Mouse (Mus musculus): Measurements from ENCODE around the gene Tomt. TPM values are rescaled to one million over a fixed set of nuclear protein-coding genes. Genes with fewer than 3 reads are reported as not detected.
"Not testable (repeated sequence)": the region's sequence is repeated elsewhere in the genome, so short reads cannot be mapped to it uniquely, and the experiment has no call there.

The Tomt gene
- total RNA-seq (2021): not detected
- long read RNA-seq: 0 reads

- no peak for DNase-seq (ENCODE audit: low spot score in 2 of 2)
These were observed at the start of gene Tomt for GRCm38 (mm10) chr7:101906287-101906681. TSS of gene Tomt (minus strand) at chr7:101906359.

DNA sequence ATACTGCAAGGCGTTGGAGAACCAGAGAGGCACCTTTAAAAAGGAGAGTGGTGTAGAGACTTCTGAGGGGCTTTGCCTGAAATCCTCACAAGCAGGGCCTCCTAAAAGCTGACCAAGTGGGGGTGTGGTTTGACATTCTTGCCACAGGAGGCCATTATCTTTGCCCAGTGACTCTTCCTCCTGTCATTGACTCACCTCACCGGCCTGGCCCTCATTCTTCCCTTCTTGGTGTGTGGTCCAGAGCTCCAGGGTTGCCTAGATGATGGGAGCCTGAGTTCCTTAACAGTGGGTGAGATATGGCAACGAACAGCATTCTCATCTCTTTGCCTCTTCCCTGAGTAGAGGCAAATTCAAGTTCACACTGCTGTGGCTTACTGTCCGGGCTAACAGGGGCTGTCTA, 49.7 kb upstream of the Tomt start:
- DNase-seq (ENCODE audit: low spot score in 2 of 2): no peak

- no peak for DNase-seq (ENCODE audit: low spot score in 2 of 2)
These were observed 49.1 kb upstream of the Tomt start for GRCm38 (mm10) chr7:101955276-101955675.

- DNase-seq (ENCODE audit: low spot score in 2 of 2): no peak
These were observed 48.0 kb upstream of the Tomt start for GRCm38 (mm10) chr7:101954163-101954562.

- no peak for DNase-seq (ENCODE audit: low spot score in 2 of 2)
These were observed 45.9 kb upstream of the Tomt start for GRCm38 (mm10) chr7:101952098-101952497.

- no peak for DNase-seq (ENCODE audit: low spot score in 2 of 2)
These were observed 45.5 kb upstream of the Tomt start for GRCm38 (mm10) chr7:101951648-101952047.

DNA sequence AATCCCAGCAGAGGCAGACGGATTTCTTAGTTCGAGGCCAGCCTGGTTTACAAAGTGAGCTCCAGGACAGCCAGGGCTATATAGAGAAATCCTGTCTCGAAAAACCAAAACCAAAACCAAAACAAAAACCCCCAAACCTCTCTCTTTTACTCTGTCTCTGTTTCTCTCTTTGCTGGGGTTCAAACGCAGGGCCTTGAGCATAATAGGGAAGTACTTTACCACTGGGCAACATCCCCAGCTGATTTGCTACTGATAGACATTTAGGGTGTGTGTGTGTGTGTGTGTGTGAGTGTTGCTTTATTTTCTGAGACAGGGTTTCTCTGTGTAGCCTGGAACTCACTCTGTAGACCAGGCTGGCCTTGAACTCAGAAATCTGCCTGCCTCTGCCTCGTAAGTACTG, 42.8 kb upstream of the Tomt start:
- not testable (repeated sequence) for DNase-seq (ENCODE audit: low spot score in 2 of 2)

- no peak for DNase-seq (ENCODE audit: low spot score in 2 of 2)
These were observed 33.6 kb upstream of the Tomt start for GRCm38 (mm10) chr7:101939758-101940157.

GRCm38 (mm10) chr7:101938348-101938747, 32.2 kb upstream of the Tomt start:
- no peak for DNase-seq (ENCODE audit: low spot score in 2 of 2)

DNA sequence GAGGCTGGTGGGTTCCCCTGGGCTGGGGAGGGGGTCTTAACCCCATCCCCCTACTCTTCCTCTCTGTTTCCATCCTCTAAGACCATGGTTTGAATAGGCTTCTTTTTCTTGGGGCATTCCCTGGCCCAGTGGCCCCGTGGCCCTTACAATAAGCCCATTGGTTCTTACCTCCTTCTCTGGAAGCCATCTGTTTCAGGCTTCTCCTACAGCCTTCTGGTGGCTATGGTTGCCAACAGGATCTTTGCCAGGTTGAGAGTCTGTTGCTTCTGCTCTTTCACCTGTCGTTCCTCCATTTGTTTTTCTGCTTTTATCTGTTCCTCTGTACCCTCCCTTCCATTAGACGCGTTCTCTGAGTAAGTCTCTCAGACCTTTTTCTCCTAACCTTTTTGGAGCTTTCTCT, 31.4 kb upstream of the Tomt start:
- peak; percentile 41 to 72 for DNase-seq (ENCODE audit: low spot score in 2 of 2)

DNA sequence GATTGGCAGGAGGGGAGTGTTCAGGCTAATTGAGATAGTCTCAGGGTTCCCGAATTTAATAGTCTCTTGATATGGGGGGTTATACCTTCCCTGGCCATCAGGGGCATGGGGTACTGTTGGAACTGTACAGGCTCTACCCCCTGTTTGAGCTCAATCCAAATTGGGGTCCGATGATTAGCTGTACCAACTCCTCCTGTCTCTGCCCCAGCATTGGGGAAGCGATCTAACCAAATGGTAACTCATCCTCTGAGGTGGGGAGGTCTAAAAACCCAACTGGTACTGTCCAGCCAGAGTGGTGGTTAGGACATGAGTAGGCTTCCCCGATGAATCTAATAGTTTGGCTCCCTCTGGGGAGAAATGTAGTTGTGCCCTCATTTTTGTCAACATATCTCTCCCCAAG, 30.8 kb upstream of the Tomt start:
- DNase-seq (ENCODE audit: low spot score in 2 of 2): no peak

DNA sequence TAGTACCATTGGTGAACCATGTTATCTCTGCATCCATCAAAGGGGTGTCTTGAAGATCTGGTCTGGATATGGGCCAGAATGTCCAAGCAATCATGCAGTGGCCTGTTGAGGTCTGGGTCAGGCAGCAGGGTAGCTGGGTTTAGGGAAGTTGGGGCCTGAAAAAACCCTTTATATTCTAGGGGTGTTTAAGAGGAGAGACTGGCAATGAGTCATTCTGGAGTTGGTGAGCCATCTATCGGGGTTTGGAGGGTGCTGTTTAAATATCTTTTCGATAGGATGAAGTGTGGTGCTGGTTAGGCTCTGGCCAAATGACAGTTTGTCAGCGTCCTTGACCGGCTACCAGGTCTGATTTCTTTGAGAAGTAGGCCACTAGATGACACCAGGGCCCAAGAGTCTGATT, 29.8 kb upstream of the Tomt start:
- DNase-seq (ENCODE audit: low spot score in 2 of 2): no peak

DNA sequence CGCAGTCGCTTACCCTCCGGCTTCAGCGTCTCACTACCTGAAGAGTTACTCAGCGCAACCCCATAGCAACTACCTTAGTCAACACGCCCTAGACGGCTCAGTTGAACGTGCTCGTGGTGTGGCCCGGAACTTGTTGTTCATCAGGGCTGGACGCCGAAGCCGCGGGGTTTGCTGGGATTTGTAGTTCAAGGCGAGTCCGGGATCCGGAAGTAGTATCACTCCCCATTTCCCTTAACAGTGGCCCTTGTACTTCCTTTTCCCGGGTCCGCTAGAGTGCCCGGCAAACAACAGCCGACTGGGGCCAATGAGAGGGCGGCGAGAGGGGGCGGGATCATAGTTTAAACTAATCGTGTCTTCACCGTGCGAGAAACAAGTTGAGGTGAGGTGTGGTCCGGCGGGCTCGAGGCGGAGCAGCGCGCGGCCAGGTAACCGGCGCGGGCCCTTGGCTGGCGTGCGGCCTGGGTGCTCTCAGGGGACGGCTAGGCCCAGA, 27.6 kb upstream of the Tomt start, which contains the start of the genes Lrrc51 and Numa1:
Lrrc51 (minus strand) TSS at position 145 of the 490 bp plus-strand sequence.
Numa1 (plus strand) TSS at position 361 of the 490 bp plus-strand sequence.
- DNase-seq (ENCODE audit: low spot score in 2 of 2): peak; percentile 98

- no peak for DNase-seq (ENCODE audit: low spot score in 2 of 2)
These were observed 27.1 kb upstream of the Tomt start for GRCm38 (mm10) chr7:101933300-101933699.

DNA sequence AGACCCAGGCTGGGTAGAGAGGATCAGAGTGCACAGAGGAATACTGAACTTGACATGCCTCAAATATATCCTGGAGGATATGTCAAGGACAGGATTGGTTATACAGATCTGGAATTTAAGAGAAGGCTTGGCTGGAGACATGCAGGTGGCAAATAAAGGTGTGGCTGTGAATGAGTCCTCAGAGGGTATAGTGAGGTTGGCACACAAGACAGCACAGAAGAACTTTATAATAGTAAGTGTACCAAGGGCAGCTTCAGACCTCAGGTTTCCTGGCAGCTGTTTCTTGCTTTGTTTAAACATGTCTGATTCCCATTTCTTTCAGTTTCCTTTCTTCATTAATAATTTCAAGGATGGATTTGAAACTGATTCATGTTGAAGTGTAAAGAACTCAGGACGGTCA, 26.4 kb upstream of the Tomt start:
- DNase-seq (ENCODE audit: low spot score in 2 of 2): no peak

- no peak for DNase-seq (ENCODE audit: low spot score in 2 of 2)
These were observed 21.9 kb upstream of the Tomt start for GRCm38 (mm10) chr7:101928093-101928492.

DNA sequence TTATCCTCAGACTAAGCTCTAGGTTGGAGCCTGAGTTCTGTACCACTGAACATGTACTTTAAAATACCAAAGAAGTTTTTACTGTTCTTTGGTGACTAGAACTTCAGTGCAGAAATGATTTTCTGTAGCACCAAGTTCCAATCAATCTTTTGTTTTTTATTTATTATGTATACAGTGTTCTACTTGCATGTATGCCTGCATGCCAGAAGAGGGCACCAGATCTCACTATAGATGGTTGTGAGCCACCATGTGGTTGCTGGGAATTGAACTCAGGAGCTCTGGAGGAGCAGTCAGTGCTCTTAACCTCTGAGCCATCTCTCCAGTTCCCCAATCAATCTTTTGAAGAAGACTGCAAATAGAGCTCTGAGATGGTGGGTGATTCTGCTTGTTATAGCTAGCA, 19.7 kb upstream of the Tomt start:
- DNase-seq (ENCODE audit: low spot score in 2 of 2): not testable (repeated sequence)

DNA sequence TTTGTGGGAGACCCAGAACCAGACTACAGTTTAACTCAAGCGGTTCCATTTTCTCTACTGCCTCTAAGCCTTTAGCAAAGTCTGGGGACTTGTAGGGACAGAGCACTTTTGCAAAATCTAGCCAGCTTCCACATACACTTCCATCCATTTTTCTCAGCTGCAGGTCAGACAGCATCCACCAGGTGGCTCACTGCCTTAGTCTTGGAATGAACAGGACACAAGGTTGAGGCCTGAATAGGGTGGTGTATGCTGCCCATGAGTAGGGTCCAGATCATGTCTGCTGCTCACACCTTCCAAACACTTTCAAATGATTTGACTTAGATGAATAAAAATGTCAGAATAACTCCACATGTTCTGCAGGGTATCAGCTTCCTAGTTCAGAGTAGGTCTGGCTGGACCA, 11.9 kb upstream of the Tomt start:
- DNase-seq (ENCODE audit: low spot score in 2 of 2): peak in 1 of 2 experiments; percentile 75

- DNase-seq (ENCODE audit: low spot score in 2 of 2): no peak
These were observed 5.8 kb upstream of the Tomt start for GRCm38 (mm10) chr7:101911982-101912381.

DNA sequence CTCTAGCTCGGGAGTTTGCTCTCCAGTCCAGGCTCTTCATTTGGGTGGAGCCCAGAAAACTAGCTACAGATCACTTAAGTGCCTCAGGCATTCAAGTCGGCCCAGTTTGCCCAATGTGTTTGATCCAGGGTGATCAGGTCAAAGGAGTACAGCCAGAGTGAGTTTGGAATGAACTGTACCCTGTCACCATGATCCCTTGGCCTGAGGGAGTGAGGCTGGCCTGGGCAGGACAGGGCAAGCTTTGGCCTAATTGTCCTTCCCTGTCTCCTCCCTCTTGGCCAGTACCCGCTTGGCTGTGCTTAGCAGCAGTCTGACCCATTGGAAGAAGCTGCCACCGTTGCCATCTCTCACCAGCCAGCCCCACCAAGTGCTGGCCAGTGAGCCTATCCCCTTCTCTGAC, 4.0 kb upstream of the Tomt start:
- no peak for DNase-seq (ENCODE audit: low spot score in 2 of 2)

DNA sequence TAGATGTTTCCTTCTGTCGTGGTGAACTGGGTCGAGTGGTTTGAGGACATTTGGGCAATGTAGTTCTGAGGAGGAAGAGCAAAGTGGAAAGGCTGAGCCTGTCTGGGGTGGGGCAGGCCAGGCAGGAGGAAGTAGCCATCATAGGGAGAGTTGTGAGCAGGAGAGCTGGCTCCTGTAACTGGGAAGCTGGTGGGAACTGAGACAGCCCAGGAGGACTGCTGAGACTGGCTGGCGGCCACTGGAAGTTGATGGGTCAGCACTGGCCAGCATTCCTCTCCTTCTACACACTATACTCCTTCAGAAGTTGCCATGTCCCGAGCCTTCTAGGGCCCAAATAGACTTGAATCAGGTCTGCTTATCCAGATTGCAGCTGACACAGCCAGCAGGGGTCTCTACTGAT, 2.2 kb upstream of the Tomt start:
- no peak for DNase-seq (ENCODE audit: low spot score in 2 of 2)

DNA sequence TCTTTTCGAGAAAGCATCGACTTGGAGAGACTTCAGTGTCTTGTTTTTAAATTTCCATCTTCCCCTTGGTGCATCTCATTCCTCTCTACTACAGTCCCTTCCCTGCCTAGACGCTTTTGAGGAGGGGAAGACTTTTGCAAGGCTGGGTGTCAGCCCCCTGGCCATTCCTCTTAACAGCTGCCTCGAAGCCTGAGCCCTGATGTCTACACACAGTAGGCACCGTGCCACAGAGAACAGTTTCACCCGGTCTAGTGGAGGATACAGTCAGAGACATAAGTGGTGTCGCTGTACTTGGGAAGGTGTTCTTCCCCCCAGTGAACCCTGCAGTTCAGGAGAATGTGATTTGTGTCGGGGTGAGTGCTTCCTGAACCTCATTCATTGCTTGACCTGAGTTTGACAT, 537 bp upstream of the Tomt start:
- DNase-seq (ENCODE audit: low spot score in 2 of 2): no peak

GRCm38 (mm10) chr7:101905561-101906286, 435 bp downstream of the Tomt start, which contains the start of gene Lamtor1:
TSS of gene Lamtor1 (plus strand) at chr7:101905904.
- DNase-seq (ENCODE audit: low spot score in 2 of 2): peak; percentile 100

Measured in layer of hippocampus, adult 18-20 months (tissue).